Mouse (Mus musculus): ENCODE data around the gene Inf2. TPM values are rescaled to one million over a fixed set of nuclear protein-coding genes. Genes with fewer than 3 reads are reported as not detected.

The Inf2 gene
- 9.6 and 12.4 TPM in 2 replicates for polyA plus RNA-seq (2012; rRNA removed)

DNA sequence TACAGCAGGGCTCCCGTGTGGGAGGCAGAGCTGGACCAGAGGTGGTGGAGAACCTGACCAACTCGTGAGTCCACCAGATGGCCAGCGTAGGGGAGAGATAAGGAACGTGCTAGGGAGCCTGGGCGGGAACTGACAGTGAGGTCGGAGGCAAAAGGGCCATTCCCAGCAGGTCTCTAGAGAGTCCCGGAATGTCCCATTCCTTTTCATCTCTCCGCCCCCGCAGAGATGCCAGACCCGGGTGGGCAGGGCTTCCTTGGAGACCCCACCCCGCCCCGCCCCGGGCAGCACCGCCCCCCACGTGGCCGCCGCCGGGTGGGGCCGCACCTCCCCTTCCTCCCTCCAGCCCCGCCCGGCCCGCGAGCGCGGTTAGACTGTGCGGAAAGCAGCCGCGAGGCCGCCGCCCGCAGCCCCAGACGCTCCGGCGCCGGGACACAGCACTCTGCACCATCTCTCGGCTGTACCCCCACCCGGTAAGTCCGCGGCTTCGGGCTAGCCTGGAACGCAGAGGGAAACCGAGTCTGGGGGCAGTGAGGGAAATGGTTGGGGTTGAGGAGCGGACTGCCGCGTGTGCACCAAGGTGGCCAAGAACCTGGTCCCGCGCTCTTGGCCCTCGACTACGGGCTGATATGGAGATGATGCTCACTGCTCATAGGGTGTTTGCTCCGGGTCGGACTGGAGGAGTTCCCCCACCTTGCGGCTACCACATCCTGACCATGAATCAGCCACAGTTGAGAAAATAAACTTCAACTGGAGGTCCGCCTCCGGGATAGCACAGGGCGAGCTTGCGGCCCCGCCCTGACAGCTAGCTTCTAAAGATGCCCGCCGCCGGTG, at the start of gene Inf2:
Gene Inf2, plus strand, starts transcription at position 359 of the 831 bp plus-strand sequence.

DNA sequence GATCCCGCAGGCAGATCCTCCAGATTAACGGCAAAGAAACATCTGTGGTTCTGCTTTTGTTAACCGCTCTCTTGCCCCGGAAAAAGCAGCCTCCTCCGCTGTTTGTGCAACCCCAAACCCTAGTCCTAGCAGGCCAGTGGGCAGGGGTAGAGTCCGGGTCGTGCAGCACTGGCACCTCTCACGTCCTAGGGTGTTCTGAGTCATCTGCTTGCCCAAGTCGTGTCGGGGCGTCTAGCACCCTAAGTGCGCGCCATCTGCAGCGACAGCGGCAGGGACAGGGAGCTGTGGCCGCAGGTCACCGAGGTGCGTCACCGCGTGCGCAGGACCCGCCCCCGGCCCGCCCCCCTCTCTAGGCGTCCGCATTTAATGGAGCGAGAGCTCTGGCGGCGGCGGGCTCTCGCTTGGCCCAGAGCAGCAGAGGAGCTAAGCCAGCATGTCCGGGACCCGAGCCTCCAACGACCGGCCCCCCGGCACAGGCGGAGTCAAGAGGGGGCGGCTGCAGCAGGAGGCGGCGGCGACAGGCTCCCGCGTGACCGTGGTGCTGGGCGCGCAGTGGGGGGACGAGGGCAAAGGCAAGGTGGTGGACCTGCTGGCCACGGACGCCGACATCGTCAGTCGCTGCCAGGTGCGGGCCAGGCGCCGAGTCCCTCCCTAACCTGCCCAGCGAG, 31.2 kb downstream of the Inf2 start, which contains the start of gene Adssl1:
Gene Adssl1, plus strand, starts transcription at position 360 of the 668 bp plus-strand sequence.

GRCm38 (mm10) chr12:112644180-112644854, 55.7 kb downstream of the Inf2 start, which contains the start of gene Siva1:
Gene Siva1 (plus strand): TSS chr12:112644679.

Other genes with a start within 250 kb of the Inf2 start
- gene A530016L24Rik, start 99.3 kb upstream of the Inf2 start, polyA plus RNA-seq (2012; rRNA removed): 0.04 TPM in 1 of 2 replicates, not detected in the other
- gene Tmem179, start 72.0 kb upstream of the Inf2 start, polyA plus RNA-seq (2012; rRNA removed): 75.8 and 77.1 TPM in 2 replicates
- gene Adssl1, start 31.3 kb downstream of the Inf2 start, polyA plus RNA-seq (2012; rRNA removed): 3.2 and 8.8 TPM in 2 replicates
- 44.8 and 45.5 TPM in 2 replicates for gene Siva1, start 55.9 kb downstream of the Inf2 start, polyA plus RNA-seq (2012; rRNA removed)
- gene Akt1, start 86.1 kb downstream of the Inf2 start, polyA plus RNA-seq (2012; rRNA removed): 253 and 274 TPM in 2 replicates
- 0.71 and 0.98 TPM in 2 replicates for gene Zbtb42, start 90.0 kb downstream of the Inf2 start, polyA plus RNA-seq (2012; rRNA removed)
- gene Cep170b, start 131.7 kb downstream of the Inf2 start, polyA plus RNA-seq (2012; rRNA removed): 56.3 and 64.0 TPM in 2 replicates
- gene Pld4, start 171.9 kb downstream of the Inf2 start, polyA plus RNA-seq (2012; rRNA removed): 5.6 and 6.2 TPM in 2 replicates
- 6.2 and 8.3 TPM in 2 replicates for gene Ahnak2, start 213.9 kb downstream of the Inf2 start, polyA plus RNA-seq (2012; rRNA removed)
- gene Clba1, start 220.2 kb downstream of the Inf2 start, polyA plus RNA-seq (2012; rRNA removed): 14.5 and 14.7 TPM in 2 replicates
- 28.8 and 28.9 TPM in 2 replicates for gene Cdca4, start 240.6 kb downstream of the Inf2 start, polyA plus RNA-seq (2012; rRNA removed)

Data from central nervous system, embryonic 18 days (tissue).